Mouse (Mus musculus): ENCODE data around the gene Aak1. TPM values are rescaled to one million over a fixed set of nuclear protein-coding genes. Genes with fewer than 3 reads are reported as not detected.

Aak1 gene
- polyA plus RNA-seq, 1 experiment = 59.2 TPM

GRCm38 (mm10) chr6:86854941-86855340, 5.6 kb downstream of the Aak1 start:
- Histone ChIP-seq H3K4me1 (replicated peaks; ENCODE audit: control insufficient read depth, insufficient read depth, low read length) (peaks cover 18% of the 10 kb centered on the region), H3K27ac (ENCODE audit: control insufficient read depth, insufficient read depth, low read length) (no peak overlapping the region), H3K27me3 (ENCODE audit: control insufficient read depth, insufficient read depth, low read length) (no peaks in the 10 kb centered on the region), H3K36me3 (ENCODE audit: control insufficient read depth, insufficient read depth, low read length) (peaks cover 14% of the 10 kb centered on the region), H3K4me3 (ENCODE audit: control insufficient read depth, insufficient read depth, low read length) (no peak overlapping the region)
- 93% methylated on average over 4 of the region's 4 CpGs for WGBS
- DNase-seq = no peak
- TF ChIP-seq POLR2A (IDR thresholded peaks at IDR 0.05; ENCODE audit: control insufficient read depth, extremely low read depth, insufficient read depth, low read length, poor library complexity) (no peak), CTCF (IDR thresholded peaks at IDR 0.05; ENCODE audit: borderline replicate concordance, control insufficient read depth, extremely low read depth, insufficient read depth, low read length, poor library complexity) (no peak)

- 92% methylated on average over 3 of the region's 3 CpGs for WGBS
- TF ChIP-seq POLR2A (IDR thresholded peaks at IDR 0.05; ENCODE audit: control insufficient read depth, extremely low read depth, insufficient read depth, low read length, poor library complexity) (no peak), CTCF (IDR thresholded peaks at IDR 0.05; ENCODE audit: borderline replicate concordance, control insufficient read depth, extremely low read depth, insufficient read depth, low read length, poor library complexity) (no peak)
- DNase-seq = no peak
- H3K27me3 ChIP-seq (ENCODE audit: control insufficient read depth, insufficient read depth, low read length) = no peaks in the 10 kb centered on the region
- peaks cover 7% of the 10 kb centered on the region for H3K4me1 ChIP-seq (replicated peaks; ENCODE audit: control insufficient read depth, insufficient read depth, low read length)
- H3K27ac ChIP-seq (ENCODE audit: control insufficient read depth, insufficient read depth, low read length) = no peak overlapping the region
- peaks cover 25% of the 10 kb centered on the region for H3K36me3 ChIP-seq (ENCODE audit: control insufficient read depth, insufficient read depth, low read length)
- no peak overlapping the region for H3K4me3 ChIP-seq (ENCODE audit: control insufficient read depth, insufficient read depth, low read length)
Observed at GRCm38 (mm10) chr6:86858606-86859005, 9.3 kb downstream of the Aak1 start.

- 93% methylated on average over 9 of the region's 9 CpGs for WGBS
- Histone ChIP-seq H3K4me1 (replicated peaks; ENCODE audit: control insufficient read depth, insufficient read depth, low read length) (peaks cover under 1% of the 10 kb centered on the region), H3K27me3 (ENCODE audit: control insufficient read depth, insufficient read depth, low read length) (no peaks in the 10 kb centered on the region), H3K4me3 (ENCODE audit: control insufficient read depth, insufficient read depth, low read length) (no peak overlapping the region), H3K36me3 (ENCODE audit: control insufficient read depth, insufficient read depth, low read length) (peaks cover 21% of the 10 kb centered on the region), H3K27ac (ENCODE audit: control insufficient read depth, insufficient read depth, low read length) (no peak overlapping the region)
- TF ChIP-seq POLR2A (IDR thresholded peaks at IDR 0.05; ENCODE audit: control insufficient read depth, extremely low read depth, insufficient read depth, low read length, poor library complexity) (no peak), CTCF (IDR thresholded peaks at IDR 0.05; ENCODE audit: borderline replicate concordance, control insufficient read depth, extremely low read depth, insufficient read depth, low read length, poor library complexity) (no peak)
- DNase-seq = no peak
Observed at GRCm38 (mm10) chr6:86860732-86861463, 11.6 kb downstream of the Aak1 start.

GRCm38 (mm10) chr6:86864358-86864757, 15.0 kb downstream of the Aak1 start:
- Histone ChIP-seq H3K27me3 (ENCODE audit: control insufficient read depth, insufficient read depth, low read length) (no peaks in the 10 kb centered on the region), H3K27ac (ENCODE audit: control insufficient read depth, insufficient read depth, low read length) (no peak overlapping the region), H3K36me3 (ENCODE audit: control insufficient read depth, insufficient read depth, low read length) (peaks cover 12% of the 10 kb centered on the region; the same call in 1 of the 2 replicates), H3K4me1 (replicated peaks; ENCODE audit: control insufficient read depth, insufficient read depth, low read length) (peaks cover 11% of the 10 kb centered on the region), H3K4me3 (ENCODE audit: control insufficient read depth, insufficient read depth, low read length) (no peak overlapping the region)
- TF ChIP-seq CTCF (IDR thresholded peaks at IDR 0.05; ENCODE audit: borderline replicate concordance, control insufficient read depth, extremely low read depth, insufficient read depth, low read length, poor library complexity) (no peak), POLR2A (IDR thresholded peaks at IDR 0.05; ENCODE audit: control insufficient read depth, extremely low read depth, insufficient read depth, low read length, poor library complexity) (no peak)
- no peak for DNase-seq
- WGBS = 87% methylated on average over 3 of the region's 3 CpGs

- H3K36me3 ChIP-seq (ENCODE audit: control insufficient read depth, insufficient read depth, low read length) = no peaks in the 10 kb centered on the region
- no peak overlapping the region for H3K27ac ChIP-seq (ENCODE audit: control insufficient read depth, insufficient read depth, low read length)
- peaks cover 37% of the 10 kb centered on the region for H3K4me1 ChIP-seq (replicated peaks; ENCODE audit: control insufficient read depth, insufficient read depth, low read length)
- TF ChIP-seq CTCF (IDR thresholded peaks at IDR 0.05; ENCODE audit: borderline replicate concordance, control insufficient read depth, extremely low read depth, insufficient read depth, low read length, poor library complexity) = no peak
- TF ChIP-seq POLR2A (IDR thresholded peaks at IDR 0.05; ENCODE audit: control insufficient read depth, extremely low read depth, insufficient read depth, low read length, poor library complexity) = no peak
- DNase-seq = no peak
- 49% methylated on average over 9 of the region's 9 CpGs for WGBS
- no peak overlapping the region for H3K4me3 ChIP-seq (ENCODE audit: control insufficient read depth, insufficient read depth, low read length)
- H3K27me3 ChIP-seq (ENCODE audit: control insufficient read depth, insufficient read depth, low read length) = no peaks in the 10 kb centered on the region
Observed at GRCm38 (mm10) chr6:86870335-86870734, 21.0 kb downstream of the Aak1 start.

GRCm38 (mm10) chr6:86871783-86872182, 22.5 kb downstream of the Aak1 start:
- TF ChIP-seq CTCF (IDR thresholded peaks at IDR 0.05; ENCODE audit: borderline replicate concordance, control insufficient read depth, extremely low read depth, insufficient read depth, low read length, poor library complexity) (no peak), POLR2A (IDR thresholded peaks at IDR 0.05; ENCODE audit: control insufficient read depth, extremely low read depth, insufficient read depth, low read length, poor library complexity) (no peak)
- WGBS = 78% methylated on average over 10 of the region's 10 CpGs
- no peaks in the 10 kb centered on the region for H3K27me3 ChIP-seq (ENCODE audit: control insufficient read depth, insufficient read depth, low read length)
- peaks cover 36% of the 10 kb centered on the region for H3K4me1 ChIP-seq (replicated peaks; ENCODE audit: control insufficient read depth, insufficient read depth, low read length)
- H3K4me3 ChIP-seq (ENCODE audit: control insufficient read depth, insufficient read depth, low read length) = no peak overlapping the region
- no peaks in the 10 kb centered on the region for H3K36me3 ChIP-seq (ENCODE audit: control insufficient read depth, insufficient read depth, low read length)
- DNase-seq = no peak
- no peak overlapping the region for H3K27ac ChIP-seq (ENCODE audit: control insufficient read depth, insufficient read depth, low read length)

Measured in thymus, adult 2 months (tissue).